Comparison of ENCODE assay signal across 17 mouse cellular contexts in the genomic region with DNA sequence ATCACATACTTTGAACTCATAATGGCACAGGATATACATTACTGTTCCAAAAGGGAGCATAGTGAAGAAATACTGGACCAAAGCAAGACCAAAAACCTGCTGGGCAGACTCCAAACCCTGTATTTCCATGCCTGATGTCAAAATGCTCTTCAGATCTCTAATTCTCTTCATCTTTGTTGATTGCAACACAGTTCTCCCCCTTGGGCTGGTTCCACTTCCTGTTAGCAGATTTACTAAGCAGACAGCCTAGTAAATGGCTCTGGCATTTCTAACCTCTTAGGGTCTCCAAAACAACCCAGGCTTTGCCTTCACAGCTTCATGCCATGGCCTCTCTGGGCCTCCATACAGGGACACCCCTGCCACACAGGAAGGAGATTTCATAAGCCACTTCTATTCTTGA. TPM values are rescaled to one million over a fixed set of nuclear protein-coding genes. Genes with fewer than 3 reads are reported as not detected.
A peak's percentile ranks its signal among the peaks of the same experiment; 100 is the strongest.
DNase-seq lines count a peak whose midpoint lies in the region; ATAC-seq lines count a peak whose summit lies in the region.
"Had no signal": no experiment of that assay in that cellular context is flagged by ENCODE, and none has a peak within 500 bp of the region (broad histone marks: within the 10 kb centered on the region; RNA-seq: fewer than 3 reads in every experiment).

No protein-coding gene starts in this region.

- DNase-seq in lung, postnatal 10 days: peak; percentile 1
- DNase-seq in lung, postnatal 4 days: no peak
- peak; percentile 16 for DNase-seq in A20 (ENCODE audit: low read depth, low spot score)
- no peak for DNase-seq in right cerebral cortex, adult 18-20 months
- no peak for DNase-seq in cerebellum, adult 18-20 months
- DNase-seq: adrenal gland, adult 2 months; adrenal gland, postnatal 25 days; cerebellum, adult 8-10 months; cerebellum, postnatal 36 days; gastrocnemius, adult 2 months; gastrocnemius, postnatal 25 days; heart, adult 11 months; heart, postnatal 36 days had no signal

- ATAC-seq in granulocyte monocyte progenitor cell, adult 5-6 weeks (replicated peaks; ENCODE audit: poor library complexity, severe bottlenecking): peak; percentile 96
- ATAC-seq in megakaryocyte progenitor cell, adult 5-6 weeks (replicated peaks; ENCODE audit: poor library complexity): peak; percentile 86
- ATAC-seq: forebrain, embryonic 14.5 days; hindbrain, embryonic 16.5 days had no signal

RNA-seq across cellular contexts. Expression of a gene that starts 28.4 kb away (rescaled TPM):
- total RNA-seq in granulocyte monocyte progenitor cell, adult 5-6 weeks (2014; fragmentation: Nextera tagmentation): 14.2 and 15.6 TPM in 2 replicates
- 18.9 and 28.9 TPM in 2 replicates for total RNA-seq in granulocyte monocyte progenitor cell, adult 5-6 weeks (2017)
- 21.1 and 23.8 TPM in 2 replicates for total RNA-seq in megakaryocyte progenitor cell, adult 5-6 weeks (2015)
- total RNA-seq in megakaryocyte progenitor cell, adult 5-6 weeks (2017): 22.5 and 24.0 TPM in 2 replicates

RNA-seq across cellular contexts. Expression of a gene that starts 38.5 kb away (rescaled TPM):
- total RNA-seq in granulocyte monocyte progenitor cell, adult 5-6 weeks (2014; fragmentation: Nextera tagmentation): 5.4 and 5.7 TPM in 2 replicates
- 7.6 and 9.7 TPM in 2 replicates for total RNA-seq in granulocyte monocyte progenitor cell, adult 5-6 weeks (2017)
- total RNA-seq in megakaryocyte progenitor cell, adult 5-6 weeks (2015): 4.4 and 5.6 TPM in 2 replicates
- total RNA-seq in megakaryocyte progenitor cell, adult 5-6 weeks (2017): 3.1 and 6.9 TPM in 2 replicates

Comparison
In these comparisons a context has a peak if more than half of its experiments do, and no peak if none do; other contexts are left out.
1. DNase-seq: peak in lung, postnatal 10 days (single experiment) and A20 (single experiment); none in lung, postnatal 4 days (0 of 2), right cerebral cortex, adult 18-20 months (single experiment) and cerebellum, adult 18-20 months (0 of 2).